28 mouse cellular contexts compared by ENCODE assay signal in genomic region chr4:108789258-108789936, GRCm38 (mm10). TPM values are rescaled to one million over a fixed set of nuclear protein-coding genes. Genes with fewer than 3 reads are reported as not detected.
DNase-seq lines count a peak whose midpoint lies in the region; ATAC-seq and TF ChIP-seq lines count a peak whose summit lies in the region.
"Had no signal": no experiment of that assay in that cellular context is flagged by ENCODE, and none has a peak within 500 bp of the region (broad histone marks: within the 10 kb centered on the region; RNA-seq: fewer than 3 reads in every experiment).

No protein-coding gene starts in this region.

- no peaks in the 10 kb centered on the region for H3K4me1 ChIP-seq in lung, postnatal 0 days (ENCODE audit: insufficient read depth, low read depth, low read length)
- no peaks in the 10 kb centered on the region for H3K4me1 ChIP-seq in stomach, postnatal 0 days (replicated peaks; ENCODE audit: control insufficient read depth, insufficient read depth)
- H3K4me1 ChIP-seq: embryonic facial prominence, embryonic 15.5 days; forebrain, embryonic 10.5 days; hindbrain, embryonic 10.5 days; liver, embryonic 13.5 days; lung, embryonic 15.5 days; midbrain, embryonic 15.5 days; stomach, embryonic 15.5 days had no signal

- H3K9ac ChIP-seq in lung, postnatal 0 days (replicated peaks; ENCODE audit: low read depth) = no peak overlapping the region
- no peak overlapping the region for H3K9ac ChIP-seq in stomach, postnatal 0 days (ENCODE audit: low read length)
- H3K9ac ChIP-seq: embryonic facial prominence, embryonic 15.5 days; forebrain, postnatal 0 days; liver, embryonic 13.5 days; lung, embryonic 15.5 days; midbrain, embryonic 15.5 days; stomach, embryonic 15.5 days had no signal

- peak; percentile 72 for ATAC-seq in lung, postnatal 0 days
- ATAC-seq in common myeloid progenitor, adult 5-6 weeks (replicated peaks; ENCODE audit: low read depth, poor library complexity, severe bottlenecking) = peak; percentile 60
- ATAC-seq in stomach, postnatal 0 days (ENCODE audit: low FRiP score, low TSS enrichment) = peak; percentile 49; the same call in 1 of the 2 replicates
- ATAC-seq: forebrain, postnatal 0 days; hindbrain, postnatal 0 days; midbrain, embryonic 15.5 days had no signal

- H3K27ac ChIP-seq in lung, postnatal 0 days (ENCODE audit: low read length) = no peak overlapping the region
- H3K27ac ChIP-seq in stomach, postnatal 0 days (replicated peaks) = no peak overlapping the region
- H3K27ac ChIP-seq: embryonic facial prominence, embryonic 15.5 days; forebrain, embryonic 10.5 days; hindbrain, embryonic 10.5 days; hindbrain, postnatal 0 days; left cerebral cortex, adult 2 months; liver, embryonic 13.5 days; lung, embryonic 15.5 days; midbrain, embryonic 15.5 days; stomach, embryonic 15.5 days had no signal

- no peaks in the 10 kb centered on the region for H3K9me3 ChIP-seq in lung, postnatal 0 days (ENCODE audit: low read length)
- no peaks in the 10 kb centered on the region for H3K9me3 ChIP-seq in stomach, postnatal 0 days (ENCODE audit: control insufficient read depth, low read length)
- H3K9me3 ChIP-seq: embryonic facial prominence, embryonic 15.5 days; forebrain, embryonic 10.5 days; hindbrain, embryonic 10.5 days; liver, embryonic 13.5 days; lung, embryonic 15.5 days; midbrain, embryonic 15.5 days; stomach, embryonic 15.5 days had no signal

- H3K36me3 ChIP-seq in lung, postnatal 0 days (ENCODE audit: insufficient read depth, low read length) = no peaks in the 10 kb centered on the region
- no peaks in the 10 kb centered on the region for H3K36me3 ChIP-seq in stomach, postnatal 0 days (ENCODE audit: control insufficient read depth, insufficient read depth, low read length)
- H3K36me3 ChIP-seq: embryonic facial prominence, embryonic 15.5 days; forebrain, embryonic 10.5 days; hindbrain, embryonic 10.5 days; liver, embryonic 13.5 days; lung, embryonic 15.5 days; midbrain, embryonic 15.5 days; stomach, embryonic 15.5 days had no signal

- DNase-seq in heart, adult 11 months = peak; percentile 72
- DNase-seq in heart, postnatal 25 days (ENCODE audit: low spot score) = no peak
- DNase-seq in lung, postnatal 0 days (ENCODE audit: low spot score) = peak; percentile 49
- no peak for DNase-seq in lung, postnatal 25 days (ENCODE audit: low spot score)
- DNase-seq in stomach, postnatal 0 days (ENCODE audit: low spot score) = no peak
- DNase-seq in cerebellum, postnatal 4 days (ENCODE audit: low spot score in 2 of 2) = no peak
- no peak for DNase-seq in kidney, adult 18-20 months
- DNase-seq: adrenal gland, postnatal 10 days; B cell, adult 2 months; cerebellum, adult 9-11 months; embryo, embryonic 11 days; forebrain, postnatal 0 days; kidney, adult 8-10 months; kidney, postnatal 14 days; liver, embryonic 13.5 days; retina, postnatal 1 day had no signal

- no peak overlapping the region for H3K4me3 ChIP-seq in lung, postnatal 0 days (ENCODE audit: low read depth, low read length)
- no peak overlapping the region for H3K4me3 ChIP-seq in stomach, postnatal 0 days (ENCODE audit: low read depth, low read length)
- H3K4me3 ChIP-seq: embryonic facial prominence, embryonic 15.5 days; forebrain, embryonic 10.5 days; hindbrain, embryonic 10.5 days; left cerebral cortex, adult 2 months; liver, embryonic 13.5 days; lung, embryonic 15.5 days; midbrain, embryonic 15.5 days; stomach, embryonic 15.5 days had no signal

- no peak overlapping the region for H3K4me2 ChIP-seq in lung, postnatal 0 days (replicated peaks; ENCODE audit: low read depth, low read length)
- H3K4me2 ChIP-seq in stomach, postnatal 0 days (replicated peaks; ENCODE audit: low read depth) = no peak overlapping the region
- H3K4me2 ChIP-seq: embryonic facial prominence, embryonic 15.5 days; liver, embryonic 13.5 days; lung, embryonic 15.5 days; midbrain, embryonic 15.5 days; stomach, embryonic 15.5 days had no signal

- TF ChIP-seq CTCF in lung, postnatal 0 days (IDR thresholded peaks at IDR 0.05) = peak; percentile 31
- TF ChIP-seq CTCF in stomach, postnatal 0 days (IDR thresholded peaks at IDR 0.05; ENCODE audit: low read depth) = peak; percentile 40

- 49% methylated on average over 6 of the region's 6 CpGs for WGBS in lung, postnatal 0 days
- WGBS in stomach, postnatal 0 days = 51% methylated on average over 6 of the region's 6 CpGs

- TF ChIP-seq EP300 in lung, postnatal 0 days (IDR thresholded peaks at IDR 0.05) = no peak
- no peak for TF ChIP-seq EP300 in stomach, postnatal 0 days (optimal IDR thresholded peaks at IDR 0.05)

- intact Hi-C loops in heart, postnatal 25 days (cut with DNase I) = no loop called here

- H3K27me3 ChIP-seq in lung, postnatal 0 days (replicated peaks; ENCODE audit: insufficient read depth, low read length) = no peaks in the 10 kb centered on the region
- no peaks in the 10 kb centered on the region for H3K27me3 ChIP-seq in stomach, postnatal 0 days (ENCODE audit: control insufficient read depth, insufficient read depth, low read length)
- H3K27me3 ChIP-seq: embryonic facial prominence, embryonic 15.5 days; liver, embryonic 13.5 days; lung, embryonic 15.5 days; midbrain, embryonic 15.5 days; stomach, embryonic 15.5 days had no signal

RNA-seq across cellular contexts. Expression of gene Zfyve9, which starts 8.8 kb away (rescaled TPM):
- total RNA-seq in heart, postnatal 25 days (2021) = 10 to 100 TPM; 27.1 to 28.0 TPM
- polyA plus RNA-seq in lung, postnatal 0 days (2015; fragmentation: Nextera tagmentation; extraction: Ambion mirVana) = 4.0 and 4.7 TPM in 2 replicates
- total RNA-seq in common myeloid progenitor, adult 5-6 weeks (2017) = 0.64 TPM in 1 of 2 replicates, not detected in the other
- 2.6 and 3.0 TPM in 2 replicates for polyA plus RNA-seq in stomach, postnatal 0 days (2015; fragmentation: Nextera tagmentation; extraction: Ambion mirVana)
- total RNA-seq: megakaryocyte-erythroid progenitor cell, adult 5-6 weeks had no signal

RNA-seq across cellular contexts. Expression of gene Btf3l4, which starts 44.0 kb away (rescaled TPM):
- total RNA-seq in heart, postnatal 25 days (2021) = 10 to 100 TPM; 76.4 to 78.0 TPM
- 106 and 111 TPM in 2 replicates for polyA plus RNA-seq in lung, postnatal 0 days (2015; fragmentation: Nextera tagmentation; extraction: Ambion mirVana)
- total RNA-seq in common myeloid progenitor, adult 5-6 weeks (2017) = 71.3 and 127 TPM in 2 replicates
- polyA plus RNA-seq in stomach, postnatal 0 days (2015; fragmentation: Nextera tagmentation; extraction: Ambion mirVana) = 114 TPM in 2 replicates

RNA-seq across cellular contexts. Expression of gene Txndc12, which starts 45.0 kb away (rescaled TPM):
- total RNA-seq in heart, postnatal 25 days (2021) = 10 to 100 TPM; 31.2 to 35.1 TPM
- polyA plus RNA-seq in lung, postnatal 0 days (2015; fragmentation: Nextera tagmentation; extraction: Ambion mirVana) = 93.1 and 97.5 TPM in 2 replicates
- 55.2 and 72.2 TPM in 2 replicates for total RNA-seq in common myeloid progenitor, adult 5-6 weeks (2017)
- polyA plus RNA-seq in stomach, postnatal 0 days (2015; fragmentation: Nextera tagmentation; extraction: Ambion mirVana) = 64.0 and 66.7 TPM in 2 replicates

RNA-seq across cellular contexts. Expression of gene Kti12, which starts 58.2 kb away (rescaled TPM):
- total RNA-seq in heart, postnatal 25 days (2021) = 10 to 100 TPM; 20.9 to 23.0 TPM
- 26.6 and 27.8 TPM in 2 replicates for polyA plus RNA-seq in lung, postnatal 0 days (2015; fragmentation: Nextera tagmentation; extraction: Ambion mirVana)
- 33.8 and 40.1 TPM in 2 replicates for total RNA-seq in common myeloid progenitor, adult 5-6 weeks (2017)
- polyA plus RNA-seq in stomach, postnatal 0 days (2015; fragmentation: Nextera tagmentation; extraction: Ambion mirVana) = 30.9 TPM in 2 replicates

RNA-seq across cellular contexts. Expression of gene A730015C16Rik, which starts 59.0 kb away (rescaled TPM):
- not detected for total RNA-seq in heart, postnatal 25 days (2021)
- 1.7 and 1.9 TPM in 2 replicates for polyA plus RNA-seq in lung, postnatal 0 days (2015; fragmentation: Nextera tagmentation; extraction: Ambion mirVana)
- 0.73 and 1.9 TPM in 2 replicates for total RNA-seq in common myeloid progenitor, adult 5-6 weeks (2017)
- polyA plus RNA-seq in stomach, postnatal 0 days (2015; fragmentation: Nextera tagmentation; extraction: Ambion mirVana) = 0.38 and 0.99 TPM in 2 replicates
- total RNA-seq: adrenal gland, postnatal 10 days; left cerebral cortex, adult 2 months had no signal
- polyA plus RNA-seq: gonadal fat pad, adult 2 months; urinary bladder, adult 2 months had no signal

Comparison
In these comparisons a context has a peak if more than half of its experiments do, and no peak if none do; other contexts are left out.
1. DNase-seq: peak in heart, adult 11 months (single experiment) and lung, postnatal 0 days (single experiment); none in heart, postnatal 25 days (single experiment), lung, postnatal 25 days (single experiment), stomach, postnatal 0 days (single experiment), cerebellum, postnatal 4 days (0 of 2) and kidney, adult 18-20 months (single experiment).
2. RNA of gene Zfyve9, which starts 8.8 kb away (total RNA-seq): 27.1 to 28.0 TPM in heart, postnatal 25 days; 0.64 TPM in common myeloid progenitor, adult 5-6 weeks; every median in the first group is over 10 times any median in the second.
3. Peak in every context shown above with its lines, with median percentiles within 50 percentile points of each other: ATAC-seq.